Mouse (Mus musculus): ENCODE measurements at regions not wholly inside any gene's neighbourhood (a gene's known extent, or its start where the extent isn't known, plus 50 kb on each side); places are given as distances from the start of the nearest gene placed in this dataset.

DNA sequence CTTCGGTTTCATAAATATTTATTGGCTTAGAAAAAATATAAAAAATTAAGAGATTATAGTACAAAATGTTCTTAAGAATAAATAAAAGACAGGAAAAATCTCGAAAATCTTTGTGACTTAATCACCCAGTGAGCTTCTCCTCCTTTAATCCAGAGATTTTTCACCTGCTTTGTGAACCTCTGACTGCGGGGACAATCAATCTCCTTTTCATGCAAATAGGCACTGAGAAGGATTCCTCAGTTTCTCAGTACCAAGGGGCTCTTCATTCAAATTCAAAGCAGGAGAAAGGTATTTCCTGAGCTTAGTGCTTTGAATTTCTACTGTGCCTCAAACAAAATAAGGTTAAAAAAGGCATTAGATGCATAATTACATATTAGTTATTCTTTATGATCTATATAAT is 379.0 kb upstream of the Smc2 start:
- no peak for TF ChIP-seq EP300 (optimal IDR thresholded peaks at IDR 0.05)
- TF ChIP-seq CTCF (IDR thresholded peaks at IDR 0.05; ENCODE audit: low read depth), result no peak

Data from stomach, postnatal 0 days (tissue).